21 mouse cellular contexts compared by ENCODE assay signal in genomic region chr13:114080491-114080890, GRCm38 (mm10).
DNase-seq lines count a peak whose midpoint lies in the region; ATAC-seq and TF ChIP-seq lines count a peak whose summit lies in the region.
"Had no signal": no experiment of that assay in that cellular context is flagged by ENCODE, and none has a peak within 500 bp of the region (broad histone marks: within the 10 kb centered on the region; RNA-seq: fewer than 3 reads in every experiment).

No protein-coding gene starts in this region.

- intact Hi-C loops in heart, adult 2 months (cut with DNase I), result no loop called here
- intact Hi-C loops in heart, postnatal 36 days (cut with DNase I), result no loop called here

- 91% methylated on average over 8 of the region's 8 CpGs for WGBS in heart, adult 2 months
- WGBS in heart, embryonic 10.5 days, result 77% methylated on average over 8 of the region's 8 CpGs
- WGBS in midbrain, embryonic 11.5 days, result 91% methylated on average over 8 of the region's 8 CpGs
- WGBS in midbrain, embryonic 14.5 days, result 89% methylated on average over 8 of the region's 8 CpGs

- no peak for TF ChIP-seq POLR2A in heart, adult 2 months (IDR thresholded peaks at IDR 0.05; ENCODE audit: insufficient read depth, low read depth, low read length)

- no peak for TF ChIP-seq CTCF in heart, adult 2 months (IDR thresholded peaks at IDR 0.05)

- no peaks in the 10 kb centered on the region for H3K4me1 ChIP-seq in heart, adult 2 months (ENCODE audit: control insufficient read depth, insufficient read depth, low read length)
- H3K4me1 ChIP-seq in heart, embryonic 10.5 days, result no peaks in the 10 kb centered on the region
- H3K4me1 ChIP-seq in midbrain, embryonic 11.5 days (ENCODE audit: control insufficient read depth, insufficient read depth, low read length), result peaks cover 4% of the 10 kb centered on the region; the same call in 1 of the 2 replicates
- H3K4me1 ChIP-seq in midbrain, embryonic 14.5 days (ENCODE audit: control insufficient read depth, insufficient read depth, low read length), result no peaks in the 10 kb centered on the region; the same call in none of the 2 replicates

- no peaks in the 10 kb centered on the region for H3K79me2 ChIP-seq in heart, adult 2 months (replicated peaks; ENCODE audit: control insufficient read depth, insufficient read depth, low read length)

- H3K36me3 ChIP-seq in heart, adult 2 months (ENCODE audit: control insufficient read depth, insufficient read depth, low read length), result no peaks in the 10 kb centered on the region
- no peaks in the 10 kb centered on the region for H3K36me3 ChIP-seq in heart, embryonic 10.5 days
- no peaks in the 10 kb centered on the region for H3K36me3 ChIP-seq in midbrain, embryonic 11.5 days (ENCODE audit: control insufficient read depth, insufficient read depth, low read length)
- no peaks in the 10 kb centered on the region for H3K36me3 ChIP-seq in midbrain, embryonic 14.5 days (ENCODE audit: control insufficient read depth, insufficient read depth, low read length)

- no peaks in the 10 kb centered on the region for H3K27me3 ChIP-seq in heart, adult 2 months (ENCODE audit: control insufficient read depth, insufficient read depth, low read length)
- H3K27me3 ChIP-seq in heart, embryonic 10.5 days (ENCODE audit: insufficient read depth, poor library complexity, severe bottlenecking), result no peaks in the 10 kb centered on the region
- H3K27me3 ChIP-seq in midbrain, embryonic 11.5 days (ENCODE audit: control insufficient read depth, insufficient read depth, low read length), result no peaks in the 10 kb centered on the region
- H3K27me3 ChIP-seq in midbrain, embryonic 14.5 days (ENCODE audit: control insufficient read depth, insufficient read depth, low read length), result no peaks in the 10 kb centered on the region
- H3K27me3 ChIP-seq: CH12.LX, Patski had no signal

- no peak overlapping the region for H3K27ac ChIP-seq in heart, adult 2 months
- H3K27ac ChIP-seq in heart, embryonic 10.5 days, result no peak overlapping the region
- H3K27ac ChIP-seq in midbrain, embryonic 11.5 days (ENCODE audit: low read depth, low read length), result no peak overlapping the region
- H3K27ac ChIP-seq in midbrain, embryonic 14.5 days (replicated peaks; ENCODE audit: low read depth, low read length), result no peak overlapping the region

- no peak for ATAC-seq in midbrain, embryonic 11.5 days (ENCODE audit: low FRiP score)
- ATAC-seq in midbrain, embryonic 14.5 days (ENCODE audit: low FRiP score, low TSS enrichment), result no peak
- ATAC-seq: activated CD4-positive, CD25-positive, alpha-beta regulatory T cell, adult 4 months; CD4-positive, CD25-positive, alpha-beta regulatory T cell, adult 4 months; Patski had no signal

- no peak overlapping the region for H3K4me3 ChIP-seq in heart, adult 2 months
- no peak overlapping the region for H3K4me3 ChIP-seq in heart, embryonic 10.5 days
- H3K4me3 ChIP-seq in midbrain, embryonic 11.5 days (ENCODE audit: low read depth, low read length), result no peak overlapping the region
- H3K4me3 ChIP-seq in midbrain, embryonic 14.5 days (replicated peaks; ENCODE audit: low read depth, low read length), result no peak overlapping the region

- H3K9me3 ChIP-seq in heart, embryonic 10.5 days, result no peaks in the 10 kb centered on the region
- no peaks in the 10 kb centered on the region for H3K9me3 ChIP-seq in midbrain, embryonic 11.5 days (ENCODE audit: control insufficient read depth, low read length)
- H3K9me3 ChIP-seq in midbrain, embryonic 14.5 days (ENCODE audit: control insufficient read depth, low read length), result no peaks in the 10 kb centered on the region
- H3K9me3 ChIP-seq: G1E had no signal

- no peak overlapping the region for H3K9ac ChIP-seq in heart, adult 2 months (ENCODE audit: low read depth, low read length)
- no peak overlapping the region for H3K9ac ChIP-seq in midbrain, embryonic 11.5 days (ENCODE audit: low read length)
- H3K9ac ChIP-seq in midbrain, embryonic 14.5 days (replicated peaks; ENCODE audit: low read length), result no peak overlapping the region

- no peak overlapping the region for H3K4me2 ChIP-seq in midbrain, embryonic 11.5 days
- no peak overlapping the region for H3K4me2 ChIP-seq in midbrain, embryonic 14.5 days (ENCODE audit: low read length)

- no peak for TF ChIP-seq EP300 in heart, adult 2 months (IDR thresholded peaks at IDR 0.05; ENCODE audit: insufficient read depth, low read depth, low read length)

- DNase-seq in heart, adult 11 months, result peak; percentile 61
- DNase-seq in heart, adult 2 months, result no peak
- DNase-seq in heart, embryonic 10.5 days (ENCODE audit: low spot score), result peak; percentile 46
- no peak for DNase-seq in heart, postnatal 36 days
- DNase-seq in midbrain, embryonic 11.5 days (ENCODE audit: low spot score, missing footprints), result peak; percentile 67
- no peak for DNase-seq in midbrain, embryonic 14.5 days
- DNase-seq: adrenal gland, adult 2 months; adrenal gland, adult 8-10 months; adrenal gland, postnatal 10 days; adrenal gland, postnatal 14 days; adrenal gland, postnatal 25 days; adrenal gland, postnatal 36 days; B cell, adult 2 months; cerebellum, adult 11 months; cerebellum, adult 11-12 months; cerebellum, adult 18-20 months had no signal

Comparison
In these comparisons a context has a peak if more than half of its experiments do, and no peak if none do; other contexts are left out.
1. DNase-seq: peak in heart, adult 11 months (single experiment), heart, embryonic 10.5 days (single experiment) and midbrain, embryonic 11.5 days (single experiment); none in heart, adult 2 months (0 of 2), heart, postnatal 36 days (0 of 2) and midbrain, embryonic 14.5 days (single experiment).